Mouse (Mus musculus): Measurements from ENCODE around the gene Gli1. TPM values are rescaled to one million over a fixed set of nuclear protein-coding genes. Genes with fewer than 3 reads are reported as not detected.
A peak's percentile ranks its signal among the peaks of the same experiment; 100 is the strongest.

Gli1 gene
- polyA plus RNA-seq, 1 experiment from 2014 or later: 16.9 TPM

GRCm38 (mm10) chr10:127284724-127285500, 56.9 kb downstream of the Gli1 start:
- Histone ChIP-seq H3K9me3 (ENCODE audit: low read depth, low read length) (no peaks in the 10 kb centered on the region), H3K4me1 (ENCODE audit: insufficient read depth) (peaks cover 18% of the 10 kb centered on the region; the same call in 1 of the 2 replicates), H3K27ac (ENCODE audit: low read depth) (no peak overlapping the region), H3K4me3 (ENCODE audit: low read depth, low read length) (peak overlapping the region; percentile 3; the same call in 1 of the 2 replicates), H3K4me2 (no peak overlapping the region), H3K9ac (peak overlapping the region; percentile 20), H3K36me3 (ENCODE audit: insufficient read depth) (peaks cover 76% of the 10 kb centered on the region), H3K27me3 (ENCODE audit: insufficient read depth, low read length) (no peaks in the 10 kb centered on the region; the same call in 1 of the 2 replicates)
- DNase-seq (no peak), ATAC-seq (ENCODE audit: insufficient read depth) (no peak)
- TF ChIP-seq CTCF (IDR thresholded peaks at IDR 0.05; ENCODE audit: low read depth): no peak
- 69% methylated on average over 11 of the region's 11 CpGs for WGBS

GRCm38 (mm10) chr10:127284105-127284622, 57.6 kb downstream of the Gli1 start:
- WGBS: 85% methylated on average over 7 of the region's 7 CpGs
- Histone ChIP-seq H3K36me3 (ENCODE audit: insufficient read depth) (peaks cover 84% of the 10 kb centered on the region), H3K9ac (no peak overlapping the region), H3K4me3 (ENCODE audit: low read depth, low read length) (no peak overlapping the region), H3K27ac (ENCODE audit: low read depth) (no peak overlapping the region), H3K9me3 (ENCODE audit: low read depth, low read length) (no peaks in the 10 kb centered on the region), H3K4me2 (no peak overlapping the region), H3K27me3 (ENCODE audit: insufficient read depth, low read length) (no peaks in the 10 kb centered on the region; the same call in 1 of the 2 replicates), H3K4me1 (ENCODE audit: insufficient read depth) (peaks cover 14% of the 10 kb centered on the region; the same call in 1 of the 2 replicates)
- no peak for ATAC-seq (ENCODE audit: insufficient read depth)
- TF ChIP-seq CTCF (IDR thresholded peaks at IDR 0.05; ENCODE audit: low read depth): no peak
- DNase-seq: no peak

GRCm38 (mm10) chr10:127282620-127283215, 59.1 kb downstream of the Gli1 start:
- DNase-seq (no peak), ATAC-seq (ENCODE audit: insufficient read depth) (no peak)
- no peak overlapping the region for H3K27ac ChIP-seq (ENCODE audit: low read depth)
- H3K36me3 ChIP-seq (ENCODE audit: insufficient read depth): peaks cover 98% of the 10 kb centered on the region
- no peak overlapping the region for H3K4me2 ChIP-seq
- no peak overlapping the region for H3K9ac ChIP-seq
- peaks cover 12% of the 10 kb centered on the region; the same call in 1 of the 2 replicates for H3K4me1 ChIP-seq (ENCODE audit: insufficient read depth)
- TF ChIP-seq CTCF (IDR thresholded peaks at IDR 0.05; ENCODE audit: low read depth): no peak
- no peaks in the 10 kb centered on the region for H3K9me3 ChIP-seq (ENCODE audit: low read depth, low read length)
- 79% methylated on average over 13 of the region's 13 CpGs for WGBS
- no peak overlapping the region for H3K4me3 ChIP-seq (ENCODE audit: low read depth, low read length)
- H3K27me3 ChIP-seq (ENCODE audit: insufficient read depth, low read length): no peaks in the 10 kb centered on the region; the same call in 1 of the 2 replicates

- peaks cover 100% of the 10 kb centered on the region for H3K36me3 ChIP-seq (ENCODE audit: insufficient read depth)
- no peak for ATAC-seq (ENCODE audit: insufficient read depth)
- 84% methylated on average over 8 of the region's 8 CpGs for WGBS
These were observed 60.5 kb downstream of the Gli1 start for GRCm38 (mm10) chr10:127281316-127281715.

More at GRCm38 (mm10) chr10:127281316-127281715, 60.5 kb downstream of the Gli1 start:
- no peaks in the 10 kb centered on the region for H3K9me3 ChIP-seq (ENCODE audit: low read depth, low read length)
- no peak overlapping the region for H3K9ac ChIP-seq
- no peaks in the 10 kb centered on the region; the same call in 1 of the 2 replicates for H3K27me3 ChIP-seq (ENCODE audit: insufficient read depth, low read length)
- no peak overlapping the region for H3K27ac ChIP-seq (ENCODE audit: low read depth)
- DNase-seq: no peak
- no peaks in the 10 kb centered on the region for H3K4me1 ChIP-seq (ENCODE audit: insufficient read depth)
- H3K4me2 ChIP-seq: no peak overlapping the region
- H3K4me3 ChIP-seq (ENCODE audit: low read depth, low read length): no peak overlapping the region
- no peak for TF ChIP-seq CTCF (IDR thresholded peaks at IDR 0.05; ENCODE audit: low read depth)

Other genes starting within 250 kb of the Gli1 start
- 53.8 and 56.8 TPM in 2 replicates for gene Os9, start 220.8 kb downstream of the Gli1 start, polyA plus RNA-seq (2014; fragmentation: Nextera tagmentation; extraction: Ambion mirVana)
- gene B4galnt1, start 176.7 kb downstream of the Gli1 start, polyA plus RNA-seq (2014; fragmentation: Nextera tagmentation; extraction: Ambion mirVana): 2.9 and 4.4 TPM in 2 replicates
- 0.09 and 0.27 TPM in 2 replicates for gene Slc26a10, start 161.3 kb downstream of the Gli1 start, polyA plus RNA-seq (2014; fragmentation: Nextera tagmentation; extraction: Ambion mirVana)
- 45.8 and 48.7 TPM in 2 replicates for gene Arhgef25, start 151.9 kb downstream of the Gli1 start, polyA plus RNA-seq (2014; fragmentation: Nextera tagmentation; extraction: Ambion mirVana)
- gene Dtx3, start 146.2 kb downstream of the Gli1 start, polyA plus RNA-seq (2014; fragmentation: Nextera tagmentation; extraction: Ambion mirVana): 81.4 and 92.4 TPM in 2 replicates
- 17.8 and 21.0 TPM in 2 replicates for gene Pip4k2c, start 130.4 kb downstream of the Gli1 start, polyA plus RNA-seq (2014; fragmentation: Nextera tagmentation; extraction: Ambion mirVana)
- gene Kif5a, start 78.6 kb downstream of the Gli1 start, polyA plus RNA-seq (2014; fragmentation: Nextera tagmentation; extraction: Ambion mirVana): 0.64 and 1.0 TPM in 2 replicates
- gene Dctn2, start 75.6 kb downstream of the Gli1 start, polyA plus RNA-seq (2014; fragmentation: Nextera tagmentation; extraction: Ambion mirVana): 158 and 160 TPM in 2 replicates
- 19.1 and 19.4 TPM in 2 replicates for gene Mbd6, start 53.0 kb downstream of the Gli1 start, polyA plus RNA-seq (2014; fragmentation: Nextera tagmentation; extraction: Ambion mirVana)
- 128 and 132 TPM in 2 replicates for gene Mars, start 30.2 kb downstream of the Gli1 start, polyA plus RNA-seq (2014; fragmentation: Nextera tagmentation; extraction: Ambion mirVana)
- 3.2 and 4.2 TPM in 2 replicates for gene Arhgap9, start 20.0 kb downstream of the Gli1 start, polyA plus RNA-seq (2014; fragmentation: Nextera tagmentation; extraction: Ambion mirVana)
- gene Inhbe, start 12.4 kb upstream of the Gli1 start, polyA plus RNA-seq (2014; fragmentation: Nextera tagmentation; extraction: Ambion mirVana): 0.04 TPM in 1 of 2 replicates, not detected in the other
- gene Inhbc, start 28.5 kb upstream of the Gli1 start, polyA plus RNA-seq (2014; fragmentation: Nextera tagmentation; extraction: Ambion mirVana): not detected in 2 replicates
- gene R3hdm2, start 38.4 kb upstream of the Gli1 start, polyA plus RNA-seq (2014; fragmentation: Nextera tagmentation; extraction: Ambion mirVana): 31.9 and 33.8 TPM in 2 replicates
- 0.12 TPM in 1 of 2 replicates, not detected in the other for gene Stac3, start 159.7 kb upstream of the Gli1 start, polyA plus RNA-seq (2014; fragmentation: Nextera tagmentation; extraction: Ambion mirVana)
- 36.4 and 44.9 TPM in 2 replicates for gene Ndufa4l2, start 173.0 kb upstream of the Gli1 start, polyA plus RNA-seq (2014; fragmentation: Nextera tagmentation; extraction: Ambion mirVana)
- gene Shmt2, start 180.5 kb upstream of the Gli1 start, polyA plus RNA-seq (2014; fragmentation: Nextera tagmentation; extraction: Ambion mirVana): 99.6 and 101 TPM in 2 replicates
- 0.14 and 0.22 TPM in 2 replicates for gene Nxph4, start 192.6 kb upstream of the Gli1 start, polyA plus RNA-seq (2014; fragmentation: Nextera tagmentation; extraction: Ambion mirVana)